Mouse (Mus musculus): ENCODE results near the gene Fam187b. TPM values are rescaled to one million over a fixed set of nuclear protein-coding genes. Genes with fewer than 3 reads are reported as not detected.
"Not testable (repeated sequence)": the region's sequence is repeated elsewhere in the genome, so short reads cannot be mapped to it uniquely, and the experiment has no call there.

Gene Fam187b
- 10.4 and 12.0 TPM in 2 replicates for polyA plus RNA-seq (2015; fragmentation: Nextera tagmentation; extraction: Ambion mirVana)

DNA sequence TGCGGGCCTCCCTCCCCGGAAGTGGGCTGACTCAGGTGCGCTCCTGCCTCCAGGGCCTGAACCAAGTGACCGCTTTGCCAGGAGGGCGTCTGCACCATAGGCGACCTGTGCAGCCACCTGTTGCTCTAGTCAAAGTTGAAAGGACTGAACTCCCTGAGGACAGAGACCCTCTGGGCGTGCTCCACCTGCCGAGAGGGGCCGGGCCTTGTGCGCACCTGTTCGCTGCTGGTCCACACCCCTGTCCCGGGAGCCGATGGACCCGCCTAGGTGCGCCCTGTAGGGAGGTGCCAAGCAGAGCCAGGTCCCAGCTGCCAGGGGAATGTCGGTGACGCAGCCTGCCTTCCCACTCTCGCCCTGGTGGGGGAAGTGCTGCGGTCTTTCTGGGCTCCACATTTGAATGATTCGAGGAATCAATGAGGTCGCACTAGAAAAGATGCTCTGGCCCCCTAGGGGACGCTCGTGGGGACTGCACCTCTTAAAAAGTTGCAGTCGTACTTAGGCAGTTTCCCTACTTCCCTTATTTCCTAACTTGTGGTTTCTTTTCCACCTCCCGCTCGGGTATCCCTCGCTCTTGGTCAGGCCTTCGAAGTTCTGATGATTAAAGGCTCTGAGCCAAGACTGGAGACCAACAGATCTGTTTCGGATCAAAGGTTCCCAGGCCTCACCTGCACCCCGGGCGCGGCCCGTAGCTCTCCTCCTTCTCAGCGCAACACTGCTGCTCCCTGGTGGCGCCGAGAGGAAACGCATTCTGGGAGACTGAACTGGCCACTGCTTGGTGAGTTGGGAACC lies at the start of gene Fam187b:
TSS of gene Fam187b (plus strand) at position 290 of the 789 bp plus-strand sequence.
- WGBS: under 1% methylated on average over 37 of the region's 37 CpGs
- H3K9ac ChIP-seq (ENCODE audit: low read depth, low read length): peak within 1 kb of the TSS; percentile 67
- peak; percentile 96 for ATAC-seq
- H3K4me2 ChIP-seq (replicated peaks; ENCODE audit: low read depth): peak within 1 kb of the TSS; percentile 70
- H3K4me1 ChIP-seq (replicated peaks; ENCODE audit: control insufficient read depth, insufficient read depth, low read length): peaks cover 13% of the 10 kb centered on the region; the same call in 1 of the 2 replicates
- no peaks in the 10 kb centered on the region for H3K9me3 ChIP-seq (ENCODE audit: control insufficient read depth)
- H3K36me3 ChIP-seq (ENCODE audit: control insufficient read depth, insufficient read depth): peaks cover 23% of the 10 kb centered on the region; the same call in 1 of the 2 replicates
- H3K4me3 ChIP-seq (ENCODE audit: low read depth, low read length): peak within 1 kb of the TSS; percentile 60
- peak; percentile 89 for TF ChIP-seq CTCF (IDR thresholded peaks at IDR 0.05; ENCODE audit: low read depth)
- H3K27me3 ChIP-seq (replicated peaks; ENCODE audit: control insufficient read depth, insufficient read depth, low read length): 0 out of 2 replicates have a peak, but pooled peaks cover 3% of the 10 kb centered on the region
- peak within 1 kb of the TSS; percentile 96 for H3K27ac ChIP-seq (ENCODE audit: low read depth, low read length)

DNA sequence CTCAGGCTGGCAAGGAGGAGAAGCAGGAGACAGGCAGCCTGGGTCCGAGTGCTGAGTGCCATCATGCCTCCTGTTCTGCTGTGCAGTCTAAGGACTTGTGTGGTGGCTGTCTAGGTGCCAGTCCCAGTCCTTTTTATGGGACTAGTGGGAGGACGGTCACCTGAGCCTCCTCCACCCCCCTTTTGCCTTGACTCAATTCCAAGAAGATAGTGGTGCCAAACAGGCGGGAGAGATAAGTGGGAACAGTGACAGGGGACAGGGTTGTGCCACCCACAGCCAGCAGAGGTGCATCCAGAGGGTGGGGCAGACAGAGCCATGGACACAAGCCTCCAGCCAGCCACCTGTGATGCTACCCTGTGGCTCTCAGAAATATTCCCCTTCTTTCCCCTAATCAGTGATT lies 49.5 kb upstream of the Fam187b start:
- Histone ChIP-seq H3K4me1 (replicated peaks; ENCODE audit: control insufficient read depth, insufficient read depth, low read length) (no peaks in the 10 kb centered on the region), H3K4me3 (ENCODE audit: low read depth, low read length) (no peak overlapping the region), H3K27ac (ENCODE audit: low read depth, low read length) (no peak overlapping the region), H3K4me2 (replicated peaks; ENCODE audit: low read depth) (no peak overlapping the region), H3K27me3 (replicated peaks; ENCODE audit: control insufficient read depth, insufficient read depth, low read length) (no peaks in the 10 kb centered on the region), H3K9ac (ENCODE audit: low read depth, low read length) (no peak overlapping the region), H3K9me3 (ENCODE audit: control insufficient read depth) (no peaks in the 10 kb centered on the region), H3K36me3 (ENCODE audit: control insufficient read depth, insufficient read depth) (no peaks in the 10 kb centered on the region)
- no peak for TF ChIP-seq CTCF (IDR thresholded peaks at IDR 0.05; ENCODE audit: low read depth)
- 25% methylated on average over 3 of the region's 3 CpGs for WGBS
- ATAC-seq: no peak

DNA sequence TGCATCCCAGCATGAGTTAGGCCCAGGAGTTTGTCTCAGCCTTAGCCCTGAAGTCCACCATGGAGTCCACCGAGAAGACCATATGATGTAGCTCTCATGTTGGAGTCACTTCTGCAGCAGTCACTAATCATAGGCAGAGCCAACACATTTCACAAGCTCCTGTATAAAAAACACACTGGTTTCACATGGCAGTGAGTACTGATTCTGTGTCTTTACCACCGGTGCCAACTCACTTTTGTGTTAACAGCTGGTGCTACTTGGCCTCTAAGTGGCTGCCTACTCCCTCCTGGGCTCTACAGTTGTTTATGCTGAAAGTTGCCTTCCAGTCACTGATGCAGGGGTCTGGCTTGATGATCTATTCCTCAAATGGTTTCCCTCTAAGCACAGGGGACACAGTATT lies 49.0 kb upstream of the Fam187b start, which contains the start of gene Hamp2:
TSS of gene Hamp2 (minus strand) at position 101 of the 400 bp plus-strand sequence.
- H3K9me3 ChIP-seq (ENCODE audit: control insufficient read depth); H3K27ac ChIP-seq (ENCODE audit: low read depth, low read length); H3K9ac ChIP-seq (ENCODE audit: low read depth, low read length); H3K4me2 ChIP-seq (replicated peaks; ENCODE audit: low read depth); H3K4me1 ChIP-seq (replicated peaks; ENCODE audit: control insufficient read depth, insufficient read depth, low read length); H3K27me3 ChIP-seq (replicated peaks; ENCODE audit: control insufficient read depth, insufficient read depth, low read length); H3K36me3 ChIP-seq (ENCODE audit: control insufficient read depth, insufficient read depth); H3K4me3 ChIP-seq (ENCODE audit: low read depth, low read length); ATAC-seq: not testable (repeated sequence)
- 80% methylated on average over 2 of the region's 2 CpGs for WGBS

DNA sequence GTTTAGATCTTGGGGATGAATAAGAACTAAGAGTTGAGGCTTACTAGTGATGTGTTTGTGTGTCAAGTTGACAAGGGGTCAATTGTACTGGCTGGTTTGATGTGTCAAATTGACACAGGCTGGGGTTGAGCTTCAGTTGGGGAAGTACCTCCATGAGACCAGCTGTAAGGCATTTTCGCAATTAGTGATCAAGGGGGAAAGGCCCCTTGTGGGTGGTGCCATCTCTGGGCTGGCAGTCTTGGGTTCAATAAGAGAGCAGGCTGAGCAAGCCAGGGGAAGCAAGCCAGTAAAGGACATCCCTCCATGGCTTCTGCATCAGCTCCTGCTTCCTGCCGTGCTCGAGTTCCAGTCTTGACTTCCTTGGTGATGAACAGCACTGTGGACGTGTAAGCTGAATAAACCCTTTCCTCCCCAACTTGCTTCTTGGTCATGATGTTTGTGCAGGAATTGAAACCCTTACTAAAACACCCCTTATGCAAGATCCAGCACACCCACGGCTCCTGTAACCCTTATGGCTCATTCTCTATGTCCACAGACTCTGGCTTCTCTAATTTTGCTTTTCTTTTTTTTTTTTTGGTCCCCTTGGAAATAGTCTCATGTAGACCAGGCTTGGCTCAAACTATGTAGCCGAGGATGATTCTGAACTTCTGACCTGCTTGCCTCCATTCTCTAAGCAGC lies 38.0 kb upstream of the Fam187b start:
- H3K9me3 ChIP-seq (ENCODE audit: control insufficient read depth); H3K4me3 ChIP-seq (ENCODE audit: low read depth, low read length); H3K36me3 ChIP-seq (ENCODE audit: control insufficient read depth, insufficient read depth); H3K27ac ChIP-seq (ENCODE audit: low read depth, low read length); H3K4me1 ChIP-seq (replicated peaks; ENCODE audit: control insufficient read depth, insufficient read depth, low read length); H3K4me2 ChIP-seq (replicated peaks; ENCODE audit: low read depth); H3K27me3 ChIP-seq (replicated peaks; ENCODE audit: control insufficient read depth, insufficient read depth, low read length); ATAC-seq; H3K9ac ChIP-seq (ENCODE audit: low read depth, low read length): not testable (repeated sequence)
- 71% methylated on average over 6 of the region's 6 CpGs for WGBS

DNA sequence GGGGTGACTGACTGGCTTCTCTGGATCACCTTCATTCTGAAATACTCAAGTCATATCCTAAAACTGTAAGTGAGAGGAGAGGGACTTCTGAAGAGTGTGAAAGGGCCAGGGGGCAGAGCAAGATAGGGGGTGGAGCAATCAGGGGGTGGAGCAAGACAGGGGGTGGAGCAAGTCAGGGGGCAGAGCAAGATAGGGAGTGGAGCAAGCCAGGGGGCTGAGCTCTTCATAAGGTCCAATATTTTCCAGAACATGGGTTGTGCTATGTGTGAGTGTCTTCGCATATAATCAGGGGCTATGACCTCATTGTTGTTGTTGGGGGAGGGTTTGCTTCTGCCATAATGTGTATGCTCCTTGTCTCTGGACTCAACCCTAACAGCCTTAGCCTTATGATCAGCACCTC lies 33.5 kb upstream of the Fam187b start:
- not testable (repeated sequence) for H3K4me1 ChIP-seq (replicated peaks; ENCODE audit: control insufficient read depth, insufficient read depth, low read length); H3K36me3 ChIP-seq (ENCODE audit: control insufficient read depth, insufficient read depth); H3K4me3 ChIP-seq (ENCODE audit: low read depth, low read length); H3K27me3 ChIP-seq (replicated peaks; ENCODE audit: control insufficient read depth, insufficient read depth, low read length); H3K9ac ChIP-seq (ENCODE audit: low read depth, low read length); H3K4me2 ChIP-seq (replicated peaks; ENCODE audit: low read depth); ATAC-seq; H3K27ac ChIP-seq (ENCODE audit: low read depth, low read length); H3K9me3 ChIP-seq (ENCODE audit: control insufficient read depth)
- 92% methylated on average over 1 of the region's 1 CpGs for WGBS

DNA sequence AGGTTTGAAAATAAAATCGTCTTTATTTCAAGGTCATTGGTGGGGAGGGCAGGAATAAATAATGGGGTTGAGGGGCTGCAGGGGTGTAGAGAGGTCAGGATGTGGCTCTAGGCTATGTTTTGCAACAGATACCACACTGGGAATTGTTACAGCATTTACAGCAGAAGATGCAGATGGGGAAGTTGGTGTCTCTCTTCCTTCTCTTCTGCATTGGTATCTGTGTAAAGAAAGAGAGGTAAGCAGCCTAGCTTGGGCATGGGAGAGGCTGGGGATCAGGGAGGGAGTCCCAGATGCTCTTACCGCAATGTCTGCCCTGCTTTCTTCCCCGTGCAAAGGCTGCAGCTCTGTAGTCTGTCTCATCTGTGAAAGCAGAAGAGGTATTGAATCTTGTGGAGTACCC lies 31.2 kb upstream of the Fam187b start:
- not testable (repeated sequence) for H3K4me2 ChIP-seq (replicated peaks; ENCODE audit: low read depth); H3K9me3 ChIP-seq (ENCODE audit: control insufficient read depth); H3K4me3 ChIP-seq (ENCODE audit: low read depth, low read length); H3K27me3 ChIP-seq (replicated peaks; ENCODE audit: control insufficient read depth, insufficient read depth, low read length); H3K27ac ChIP-seq (ENCODE audit: low read depth, low read length); ATAC-seq; H3K9ac ChIP-seq (ENCODE audit: low read depth, low read length); H3K4me1 ChIP-seq (replicated peaks; ENCODE audit: control insufficient read depth, insufficient read depth, low read length); H3K36me3 ChIP-seq (ENCODE audit: control insufficient read depth, insufficient read depth)
- 38% methylated on average over 3 of the region's 3 CpGs for WGBS

Data from intestine, postnatal 0 days (tissue).